Mouse (Mus musculus) lung, postnatal 0 days (tissue): ENCODE measurements at regions not wholly inside any gene's neighbourhood (a gene's known extent, or its start where the extent isn't known, plus 50 kb on each side); places are given as distances from the start of the nearest gene placed in this dataset.

Source experiments
- CTCF ChIP-seq: IDR thresholded peaks from 2 replicates; pipeline ENCODE4 v1.5.1; 2016; ENCODE audit warnings: antibody characterized with exemption, mild to moderate bottlenecking
- EP300 ChIP-seq: IDR thresholded peaks from 2 replicates; pipeline ENCODE4 v1.6.1; 2016; ENCODE audit warnings: antibody characterized with exemption, mild to moderate bottlenecking, control low read depth

DNA sequence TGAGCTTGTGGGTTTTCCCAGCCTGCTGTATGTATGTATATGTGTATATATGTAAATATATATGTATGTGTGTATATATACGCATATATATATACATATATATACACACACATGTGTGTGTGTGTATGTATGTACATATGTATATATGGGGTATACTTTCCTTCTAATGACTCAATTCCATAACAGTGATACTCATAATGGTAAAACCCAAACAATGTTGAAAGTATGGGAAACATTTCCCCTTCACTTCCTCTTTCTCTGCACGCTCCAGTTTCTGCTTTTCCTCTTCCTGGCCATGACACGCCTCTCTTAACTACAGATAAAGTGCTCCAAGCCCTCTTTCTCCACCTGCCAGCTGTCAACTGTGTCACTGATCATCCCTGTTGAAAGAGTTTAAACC lies 110.1 kb upstream of the Gdf10 start:
- TF ChIP-seq CTCF, result no peak
- TF ChIP-seq EP300, result no peak
